Mouse (Mus musculus) lung, embryonic 14.5 days (tissue): ENCODE measurements around the gene Lbhd2. TPM values are rescaled to one million over a fixed set of nuclear protein-coding genes. Genes with fewer than 3 reads are reported as not detected.

Experiments
- ATAC-seq: fragments of 200-750 bp; cut with Nextera tagmentation; 2 replicates; pipeline ENCODE4 v1.8.0; 2017; ENCODE audit warnings: mild to moderate bottlenecking, moderate TSS enrichment, moderate library complexity; ENCODE audit not compliant: insufficient read depth
- DNase-seq: peaks from one replicate; pipeline ENCODE4 v3.0.0-alpha.2; 2015
- H3K27ac ChIP-seq: fragments of 300-500 bp; sonication (generic); 2 replicates; pipeline ENCODE4 v1.5.1; 2014; ENCODE audit warnings: low read depth, mild to moderate bottlenecking, moderate library complexity
- H3K27me3 ChIP-seq: fragments of 300-500 bp; sonication (generic); 2 replicates; pipeline ENCODE4 v1.6.1; 2014; ENCODE audit warnings: low read length, control low read depth; ENCODE audit not compliant: insufficient read depth
- H3K36me3 ChIP-seq: fragments of 300-500 bp; sonication (generic); 2 replicates; pipeline ENCODE4 v1.6.1; 2014; ENCODE audit warnings: control low read depth; ENCODE audit not compliant: insufficient read depth
- H3K4me1 ChIP-seq: fragments of 300-500 bp; sonication (generic); 2 replicates; pipeline ENCODE4 v1.6.1; 2014; ENCODE audit warnings: antibody characterized with exemption, control low read depth; ENCODE audit not compliant: insufficient read depth
- H3K4me2 ChIP-seq: fragments of 300-500 bp; sonication (generic); 2 replicates; pipeline ENCODE4 v1.6.1; 2014; ENCODE audit warnings: mild to moderate bottlenecking
- H3K4me3 ChIP-seq: fragments of 300-500 bp; sonication (generic); 2 replicates; pipeline ENCODE4 v1.5.1; 2014; ENCODE audit warnings: low read depth, low read length
- H3K9ac ChIP-seq: fragments of 300-500 bp; sonication (generic); 2 replicates; pipeline ENCODE4 v1.6.1; 2014
- H3K9me3 ChIP-seq: fragments of 300-500 bp; sonication (generic); 2 replicates; pipeline ENCODE4 v1.6.1; 2016; ENCODE audit warnings: low read depth, low read length, control low read depth
- CTCF ChIP-seq: IDR thresholded peaks from 2 replicates; pipeline ENCODE4 v1.5.1; 2016; ENCODE audit warnings: antibody characterized with exemption, low read depth
- WGBS: fragments of 180-500 bp; shearing (Covaris S2); extraction: QIAGEN DNeasy Blood & Tissue Kit; methylation state at CpG from one replicate; pipeline ENCODE4 v1.1.7; 2014; 5-methylcytosine and 5-hydroxymethylcytosine counted together
- polyA plus RNA-seq: library from polyadenylated mRNA; unstranded; fragments of >200 nt; fragmentation: Nextera tagmentation; extraction: Ambion mirVana; gene quantifications from 2 replicates; pipeline ENCODE4 v1.2.1, GENCODE M21; 2014

Lbhd2 gene
- 0.50 and 0.68 TPM in 2 replicates for polyA plus RNA-seq

DNA sequence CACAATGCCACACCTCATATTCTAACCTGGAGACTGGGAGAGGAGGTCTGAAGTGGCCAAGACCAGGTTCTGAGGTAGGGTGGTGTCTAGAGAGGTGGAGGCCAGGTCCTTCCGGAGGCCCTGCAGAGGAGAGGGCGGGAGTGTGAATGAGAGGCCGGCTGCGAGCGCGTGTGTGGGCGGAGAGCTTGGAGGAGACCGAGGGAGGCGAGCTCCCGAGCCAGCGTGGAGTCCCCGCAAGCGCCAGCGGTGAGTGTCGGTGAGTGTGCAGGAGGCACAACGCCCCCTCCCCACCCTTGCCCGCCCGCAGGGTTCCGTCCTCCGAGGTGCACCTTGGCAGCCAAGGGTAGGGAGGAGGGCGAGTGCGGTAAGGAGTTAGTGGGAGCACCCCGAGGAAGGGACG is at the start of gene Lbhd2:
Gene Lbhd2 (plus strand): TSS at position 188 of the 400 bp plus-strand sequence.
- no peak for TF ChIP-seq CTCF
- H3K9ac ChIP-seq = peak within 1 kb of the TSS; percentile 8; the same call in 1 of the 2 replicates
- no peaks in the 10 kb centered on the region for H3K9me3 ChIP-seq
- 1% methylated on average over 24 of the region's 24 CpGs for WGBS
- peak within 1 kb of the TSS; percentile 21 for H3K4me3 ChIP-seq
- no peaks in the 10 kb centered on the region for H3K36me3 ChIP-seq
- no peak for ATAC-seq
- no peaks in the 10 kb centered on the region for H3K4me1 ChIP-seq
- peaks cover 30% of the 10 kb centered on the region for H3K27me3 ChIP-seq
- no peak within 1 kb of the TSS for H3K27ac ChIP-seq
- peak within 1 kb of the TSS; percentile 52 for H3K4me2 ChIP-seq
- DNase-seq = peak; percentile 22

DNA sequence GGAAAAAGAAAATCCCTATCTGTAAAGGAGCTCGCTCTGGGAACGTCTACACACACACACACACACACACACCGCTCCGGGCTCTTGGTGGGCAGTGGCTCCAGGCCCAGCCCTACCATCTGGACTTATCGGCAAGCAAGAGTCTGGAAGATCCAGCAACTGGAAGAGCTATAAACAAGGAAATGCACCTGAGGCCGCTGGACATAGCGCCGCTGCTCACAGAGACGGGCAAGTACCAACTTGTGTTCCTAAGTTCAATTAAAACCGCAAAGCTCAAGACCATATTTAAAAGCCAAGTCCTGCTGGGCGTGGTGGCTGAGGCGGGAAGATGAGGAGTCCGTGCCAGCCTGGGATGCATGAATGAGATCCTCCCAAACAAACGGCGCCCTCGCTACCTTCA is 45.9 kb upstream of the Lbhd2 start:
- WGBS = 82% methylated on average over 16 of the region's 16 CpGs
- no peaks in the 10 kb centered on the region for H3K9me3 ChIP-seq
- peaks cover 16% of the 10 kb centered on the region; the same call in 1 of the 2 replicates for H3K4me1 ChIP-seq
- H3K4me3 ChIP-seq = no peak overlapping the region
- no peak overlapping the region for H3K9ac ChIP-seq
- H3K27me3 ChIP-seq = no peaks in the 10 kb centered on the region
- no peak overlapping the region for H3K4me2 ChIP-seq
- no peak for TF ChIP-seq CTCF
- no peaks in the 10 kb centered on the region for H3K36me3 ChIP-seq
- DNase-seq = no peak
- no peak for ATAC-seq
- no peak overlapping the region for H3K27ac ChIP-seq

DNA sequence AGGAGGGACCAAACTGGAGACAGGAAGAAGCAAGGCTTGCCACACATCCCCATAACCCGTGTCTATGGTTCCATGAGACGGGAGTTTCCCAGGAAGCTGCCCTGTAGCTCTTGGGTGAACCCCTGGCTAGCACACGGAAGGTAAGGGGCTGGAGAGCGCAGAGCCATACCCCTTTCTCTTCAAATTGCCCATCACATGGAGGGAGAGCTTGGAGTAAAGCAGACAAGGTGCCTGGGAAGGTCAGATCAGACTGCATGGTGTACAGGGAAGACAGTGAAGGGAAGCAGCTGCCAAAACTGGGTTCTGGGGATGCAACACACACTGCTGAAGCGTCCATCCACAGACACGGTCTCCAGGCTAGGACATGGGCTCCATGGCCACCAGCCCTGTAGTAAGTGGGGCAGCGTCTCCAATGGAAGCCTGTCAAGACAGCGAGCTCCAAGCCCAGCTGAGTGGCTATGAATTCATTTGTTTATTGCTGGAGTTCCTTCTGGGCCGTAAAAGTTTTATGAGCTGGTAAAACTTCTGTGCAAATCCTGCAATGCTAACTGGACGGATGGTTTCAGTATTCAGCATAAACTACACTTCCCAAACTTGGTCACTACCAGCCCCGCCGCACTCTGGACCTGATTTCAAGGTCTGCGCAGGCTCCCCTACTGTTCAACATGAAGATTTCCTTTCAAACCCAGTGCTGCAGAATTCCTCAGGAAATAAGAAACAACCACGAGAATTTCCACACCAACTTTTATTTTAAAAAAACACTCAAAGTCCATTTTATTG is 45.1 kb upstream of the Lbhd2 start:
- no peak for ATAC-seq
- Histone ChIP-seq H3K4me1 (peaks cover 12% of the 10 kb centered on the region; the same call in 1 of the 2 replicates), H3K4me2 (no peak overlapping the region), H3K27me3 (no peaks in the 10 kb centered on the region), H3K27ac (no peak overlapping the region), H3K4me3 (no peak overlapping the region), H3K9me3 (no peaks in the 10 kb centered on the region), H3K9ac (no peak overlapping the region), H3K36me3 (no peaks in the 10 kb centered on the region)
- whole genome bisulfite sequencing = 71% methylated on average over 14 of the region's 14 CpGs
- TF ChIP-seq CTCF = no peak
- DNase-seq = no peak

DNA sequence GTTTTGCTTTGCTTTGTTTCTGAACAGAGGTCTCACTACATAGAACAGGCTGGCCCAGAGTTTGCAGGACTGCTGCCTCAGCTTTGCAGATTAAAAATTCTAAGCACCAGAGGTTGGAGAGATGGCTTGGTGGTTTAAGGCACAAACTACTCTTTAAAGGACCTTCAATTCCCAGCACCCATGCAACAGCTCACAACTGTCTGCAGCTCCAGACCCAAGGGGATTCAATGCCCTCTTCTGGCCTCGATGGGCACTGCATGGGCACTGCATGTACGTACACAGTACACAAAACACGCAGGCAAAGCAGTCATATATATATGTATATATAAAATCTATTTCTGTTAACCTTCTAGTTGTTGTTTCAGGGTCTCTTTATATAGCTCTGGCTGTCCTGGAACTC is 42.4 kb upstream of the Lbhd2 start:
- DNase-seq (no peak), ATAC-seq (no peak)
- no peaks in the 10 kb centered on the region for H3K27me3 ChIP-seq
- WGBS = 88% methylated on average over 3 of the region's 3 CpGs
- no peaks in the 10 kb centered on the region for H3K9me3 ChIP-seq
- H3K36me3 ChIP-seq = no peaks in the 10 kb centered on the region
- no peak overlapping the region for H3K4me3 ChIP-seq
- no peak overlapping the region for H3K4me2 ChIP-seq
- no peak overlapping the region for H3K27ac ChIP-seq
- H3K4me1 ChIP-seq = peaks cover 20% of the 10 kb centered on the region; the same call in 1 of the 2 replicates
- no peak overlapping the region for H3K9ac ChIP-seq
- TF ChIP-seq CTCF = peak; percentile 41

DNA sequence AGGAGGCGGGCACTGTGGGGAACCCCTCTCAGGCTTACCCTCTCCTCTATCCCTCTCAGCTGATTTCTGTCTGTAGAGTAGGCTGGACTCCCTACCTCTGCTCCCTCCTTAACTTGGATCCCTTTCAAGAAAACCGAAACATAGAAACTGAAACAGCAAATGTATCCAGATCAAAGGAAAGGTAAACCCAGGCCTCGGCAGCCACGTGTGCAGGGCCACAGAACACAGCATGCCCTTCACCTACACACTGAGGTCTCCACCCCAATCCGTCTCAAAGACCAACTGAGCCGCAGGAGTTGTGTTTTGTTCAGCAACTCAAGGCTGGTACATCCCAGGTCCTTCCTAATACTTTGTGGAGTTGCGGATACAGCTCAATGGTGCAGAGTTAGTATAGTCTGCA is 39.5 kb upstream of the Lbhd2 start:
- Histone ChIP-seq H3K27ac (no peak overlapping the region), H3K27me3 (no peaks in the 10 kb centered on the region), H3K9me3 (no peaks in the 10 kb centered on the region), H3K4me1 (peaks cover 14% of the 10 kb centered on the region; the same call in 1 of the 2 replicates), H3K4me2 (no peak overlapping the region), H3K9ac (no peak overlapping the region), H3K36me3 (no peaks in the 10 kb centered on the region), H3K4me3 (no peak overlapping the region)
- ATAC-seq (no peak), DNase-seq (no peak)
- 81% methylated on average over 7 of the region's 7 CpGs for WGBS
- no peak for TF ChIP-seq CTCF

DNA sequence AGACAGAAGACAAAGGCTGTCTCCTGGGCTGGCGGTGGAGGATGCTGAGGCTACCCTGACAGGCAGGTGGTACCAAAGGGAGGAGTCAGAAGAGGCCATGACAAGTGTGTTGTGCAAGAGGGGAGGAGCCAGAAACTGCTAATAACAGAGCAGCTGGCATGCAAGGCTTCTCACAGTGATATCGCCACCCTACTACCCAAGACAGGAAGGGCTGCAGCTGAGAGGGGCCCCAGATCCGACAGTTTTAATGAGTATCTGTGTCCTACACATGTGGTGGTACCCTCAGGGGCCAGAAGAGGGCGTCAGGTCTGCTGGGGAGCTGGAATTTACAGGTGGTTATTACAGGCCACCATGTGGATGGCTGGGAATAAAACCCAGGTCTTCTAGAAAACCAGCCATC is 36.4 kb upstream of the Lbhd2 start:
- Histone ChIP-seq H3K9ac (no peak overlapping the region), H3K27me3 (no peaks in the 10 kb centered on the region), H3K4me2 (no peak overlapping the region), H3K4me3 (no peak overlapping the region), H3K36me3 (no peaks in the 10 kb centered on the region), H3K27ac (no peak overlapping the region), H3K4me1 (peaks cover 14% of the 10 kb centered on the region; the same call in 1 of the 2 replicates), H3K9me3 (no peaks in the 10 kb centered on the region)
- DNase-seq (no peak), ATAC-seq (no peak)
- peak; percentile 23; the same call in 1 of the 2 replicates for TF ChIP-seq CTCF
- WGBS = 55% methylated on average over 4 of the region's 4 CpGs

DNA sequence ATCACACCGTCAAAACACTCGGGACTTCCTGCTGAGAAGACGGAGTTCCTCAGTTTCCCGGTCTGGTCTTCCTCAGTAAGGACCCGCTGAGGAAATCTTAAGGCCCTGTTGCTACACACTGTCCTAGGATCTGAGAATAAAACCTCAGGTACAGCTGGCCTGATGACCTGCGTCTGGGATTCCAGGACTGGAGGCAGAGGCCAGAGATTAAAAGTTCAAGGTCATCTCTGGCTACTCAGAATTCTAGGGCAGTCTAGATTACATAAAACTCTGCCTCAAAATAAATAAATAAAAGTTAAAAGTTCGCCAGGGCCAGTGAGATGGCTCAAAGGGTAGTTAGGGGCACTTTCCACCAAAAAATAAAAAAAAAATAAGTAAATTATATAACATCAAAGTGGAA is 34.7 kb upstream of the Lbhd2 start:
- no peaks in the 10 kb centered on the region for H3K9me3 ChIP-seq
- no peaks in the 10 kb centered on the region for H3K27me3 ChIP-seq
- peaks cover 18% of the 10 kb centered on the region; the same call in 1 of the 2 replicates for H3K4me1 ChIP-seq
- ATAC-seq (no peak), DNase-seq (no peak)
- no peak overlapping the region for H3K27ac ChIP-seq
- H3K4me3 ChIP-seq = no peak overlapping the region
- no peak for TF ChIP-seq CTCF
- WGBS = 71% methylated on average over 7 of the region's 7 CpGs
- H3K4me2 ChIP-seq = no peak overlapping the region
- H3K9ac ChIP-seq = no peak overlapping the region
- H3K36me3 ChIP-seq = no peaks in the 10 kb centered on the region
